Mouse (Mus musculus) lung, postnatal 0 days (tissue): ENCODE measurements around the gene Trank1. TPM values are rescaled to one million over a fixed set of nuclear protein-coding genes. Genes with fewer than 3 reads are reported as not detected.
A peak's percentile ranks its signal among the peaks of the same experiment; 100 is the strongest.

Experiments used
- ATAC-seq: fragments of 200-750 bp; cut with Nextera tagmentation; 2 replicates; pipeline ENCODE4 v1.8.0; 2017; ENCODE audit warnings: moderate library complexity
- DNase-seq: peaks from one replicate; pipeline ENCODE4 v3.0.0-alpha.2; 2016; ENCODE audit warnings: low spot score
- H3K27ac ChIP-seq: fragments of 300-500 bp; sonication (generic); 2 replicates; pipeline ENCODE4 v1.5.1; 2014; ENCODE audit warnings: antibody characterized with exemption, mild to moderate bottlenecking, low read length, mixed read lengths
- H3K27me3 ChIP-seq: fragments of 300-500 bp; sonication (generic); replicated peaks from 2 replicates; pipeline ENCODE4 v1.6.1; 2014; ENCODE audit warnings: low read length, mixed read lengths; ENCODE audit not compliant: insufficient read depth
- H3K36me3 ChIP-seq: fragments of 300-500 bp; sonication (generic); 2 replicates; pipeline ENCODE4 v1.6.1; 2014; ENCODE audit warnings: low read length, mixed read lengths; ENCODE audit not compliant: insufficient read depth
- H3K4me1 ChIP-seq: fragments of 300-500 bp; sonication (generic); 2 replicates; pipeline ENCODE4 v1.6.1; 2014; ENCODE audit warnings: antibody characterized with exemption, low read depth, low read length, mixed read lengths; ENCODE audit not compliant: insufficient read depth
- H3K4me2 ChIP-seq: fragments of 300-500 bp; sonication (generic); replicated peaks from 2 replicates; pipeline ENCODE4 v1.6.1; 2014; ENCODE audit warnings: low read depth, mild to moderate bottlenecking, low read length, moderate library complexity, mixed read lengths
- H3K4me3 ChIP-seq: fragments of 300-500 bp; sonication (generic); 2 replicates; pipeline ENCODE4 v1.5.1; 2014; ENCODE audit warnings: low read depth, low read length
- H3K9ac ChIP-seq: fragments of 300-500 bp; sonication (generic); replicated peaks from 2 replicates; pipeline ENCODE4 v1.6.1; 2014; ENCODE audit warnings: low read depth, mild to moderate bottlenecking
- H3K9me3 ChIP-seq: fragments of 300-500 bp; sonication (generic); 2 replicates; pipeline ENCODE4 v1.6.1; 2016; ENCODE audit warnings: low read length, mixed read lengths
- CTCF ChIP-seq: IDR thresholded peaks from 2 replicates; pipeline ENCODE4 v1.5.1; 2016; ENCODE audit warnings: antibody characterized with exemption, mild to moderate bottlenecking
- EP300 ChIP-seq: IDR thresholded peaks from 2 replicates; pipeline ENCODE4 v1.6.1; 2016; ENCODE audit warnings: antibody characterized with exemption, mild to moderate bottlenecking, control low read depth
- WGBS: fragments of 180-500 bp; shearing (Covaris S2); extraction: QIAGEN DNeasy Blood & Tissue Kit; methylation state at CpG from one replicate; pipeline ENCODE4 v1.1.7; 2014; 5-methylcytosine and 5-hydroxymethylcytosine counted together
- polyA plus RNA-seq: library from polyadenylated mRNA; unstranded; fragments of >200 nt; fragmentation: Nextera tagmentation; extraction: Ambion mirVana; gene quantifications from 2 replicates; pipeline ENCODE4 v1.2.1, GENCODE M21; 2015

Trank1 gene
- polyA plus RNA-seq, 1 experiment from 2014 or later, result 0.08 TPM

DNA sequence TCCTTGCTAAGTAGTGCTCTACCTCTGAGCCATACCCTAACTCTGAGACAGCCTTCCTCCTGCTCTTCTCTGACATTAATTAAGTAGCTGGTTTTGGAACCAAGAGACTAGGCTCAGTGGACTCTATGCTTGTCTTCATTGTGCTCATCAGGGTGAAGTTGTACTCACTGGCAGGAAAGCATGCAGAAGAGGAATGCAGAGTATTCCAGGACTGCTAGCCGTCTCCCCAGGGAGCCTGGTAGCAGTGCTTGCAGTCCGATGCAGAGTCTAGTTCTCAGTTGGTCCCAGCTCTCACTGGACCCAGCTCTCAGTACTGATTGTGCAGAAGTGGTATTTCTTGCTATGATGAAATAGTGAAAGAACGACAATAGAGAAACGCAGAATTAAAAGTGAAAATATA, 43.5 kb downstream of the Trank1 start:
- TF ChIP-seq EP300 (no peak), CTCF (no peak)
- no peak for DNase-seq
- 49% methylated on average over 4 of the region's 4 CpGs for WGBS
- no peak overlapping the region for H3K27ac ChIP-seq
- H3K27me3 ChIP-seq, result no peaks in the 10 kb centered on the region
- no peak overlapping the region for H3K4me2 ChIP-seq
- H3K9me3 ChIP-seq, result no peaks in the 10 kb centered on the region
- no peaks in the 10 kb centered on the region for H3K4me1 ChIP-seq
- no peak overlapping the region for H3K9ac ChIP-seq
- H3K36me3 ChIP-seq, result no peaks in the 10 kb centered on the region
- ATAC-seq, result no peak
- no peak overlapping the region for H3K4me3 ChIP-seq

DNA sequence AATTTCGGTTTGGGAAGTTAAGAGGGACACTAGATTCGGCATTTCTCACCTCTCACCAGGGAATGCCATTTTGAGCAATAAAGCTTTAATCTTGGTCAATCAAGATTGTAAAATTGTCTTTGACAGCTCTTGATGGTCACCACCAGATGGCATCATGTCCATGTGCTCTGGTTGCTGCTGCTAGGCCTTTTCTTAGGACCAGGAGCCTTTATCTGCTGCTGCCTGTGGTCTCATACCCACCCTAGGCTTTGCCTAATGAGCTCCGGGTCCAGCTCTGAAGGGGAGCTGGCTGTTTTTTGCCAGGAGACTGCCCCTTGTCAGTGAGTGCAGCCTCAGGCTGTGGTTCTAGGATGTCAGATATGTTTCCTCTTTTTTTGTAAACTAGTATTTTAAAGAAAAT, 44.8 kb downstream of the Trank1 start:
- DNase-seq, result peak; percentile 75
- no peak overlapping the region for H3K27ac ChIP-seq
- no peak overlapping the region for H3K4me3 ChIP-seq
- WGBS, result 30% methylated on average over 3 of the region's 3 CpGs
- no peaks in the 10 kb centered on the region for H3K4me1 ChIP-seq
- ATAC-seq, result no peak
- H3K4me2 ChIP-seq, result no peak overlapping the region
- H3K9ac ChIP-seq, result no peak overlapping the region
- no peaks in the 10 kb centered on the region for H3K9me3 ChIP-seq
- TF ChIP-seq CTCF, result peak; percentile 81
- TF ChIP-seq EP300, result no peak
- H3K36me3 ChIP-seq, result no peaks in the 10 kb centered on the region
- no peaks in the 10 kb centered on the region for H3K27me3 ChIP-seq

DNA sequence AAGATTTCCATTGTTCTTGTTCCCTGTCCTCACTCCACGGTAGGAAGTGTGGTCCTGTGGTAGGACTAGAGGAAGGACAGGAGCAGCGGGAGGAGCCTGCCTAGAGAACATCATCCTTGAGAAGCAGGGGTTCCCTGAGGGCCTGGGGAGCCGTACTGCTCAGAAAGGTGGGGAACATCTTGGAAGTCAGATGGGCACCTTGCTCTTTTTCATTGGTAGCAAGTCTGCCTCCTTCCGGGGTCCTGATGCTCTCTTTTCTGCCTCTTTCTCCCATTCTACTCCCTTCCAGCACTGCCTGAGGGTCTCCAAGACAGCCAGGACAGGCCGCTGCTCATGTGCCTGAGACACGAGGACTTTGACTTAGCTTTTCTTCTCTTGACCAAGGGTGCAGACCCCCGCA, 52.1 kb downstream of the Trank1 start:
- Histone ChIP-seq H3K36me3 (no peaks in the 10 kb centered on the region), H3K4me3 (no peak overlapping the region), H3K27me3 (no peaks in the 10 kb centered on the region), H3K27ac (no peak overlapping the region), H3K4me2 (no peak overlapping the region), H3K9me3 (no peaks in the 10 kb centered on the region), H3K9ac (no peak overlapping the region), H3K4me1 (no peaks in the 10 kb centered on the region)
- DNase-seq (no peak), ATAC-seq (no peak)
- 60% methylated on average over 7 of the region's 7 CpGs for WGBS
- TF ChIP-seq EP300 (no peak), CTCF (no peak)

DNA sequence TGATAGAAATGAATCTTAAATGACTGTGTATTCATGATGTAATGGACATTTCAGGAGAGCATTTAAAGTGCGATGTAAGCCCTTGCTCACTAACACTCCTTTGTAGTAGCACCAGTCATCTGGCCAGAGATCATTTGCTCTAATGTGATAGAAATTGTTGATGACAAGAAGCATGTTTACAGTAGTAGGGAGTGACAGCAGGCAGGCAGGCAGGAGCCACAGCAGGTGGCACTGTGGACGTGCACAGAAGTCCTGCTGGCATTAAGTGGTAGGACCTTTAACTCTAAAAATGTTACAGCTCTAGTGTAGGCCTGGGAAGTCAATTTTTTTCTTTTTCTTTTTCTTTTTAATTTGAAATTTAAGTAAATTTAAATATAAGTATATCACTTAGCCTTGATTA, 56.2 kb downstream of the Trank1 start:
- no peaks in the 10 kb centered on the region for H3K4me1 ChIP-seq
- H3K4me2 ChIP-seq, result no peak overlapping the region
- no peak overlapping the region for H3K9ac ChIP-seq
- no peaks in the 10 kb centered on the region for H3K36me3 ChIP-seq
- H3K27me3 ChIP-seq, result no peaks in the 10 kb centered on the region
- TF ChIP-seq CTCF (peak; percentile 32), EP300 (no peak)
- no peak overlapping the region for H3K27ac ChIP-seq
- no peak overlapping the region for H3K4me3 ChIP-seq
- 57% methylated on average over 2 of the region's 2 CpGs for WGBS
- no peaks in the 10 kb centered on the region for H3K9me3 ChIP-seq
- ATAC-seq, result no peak
- DNase-seq, result no peak

DNA sequence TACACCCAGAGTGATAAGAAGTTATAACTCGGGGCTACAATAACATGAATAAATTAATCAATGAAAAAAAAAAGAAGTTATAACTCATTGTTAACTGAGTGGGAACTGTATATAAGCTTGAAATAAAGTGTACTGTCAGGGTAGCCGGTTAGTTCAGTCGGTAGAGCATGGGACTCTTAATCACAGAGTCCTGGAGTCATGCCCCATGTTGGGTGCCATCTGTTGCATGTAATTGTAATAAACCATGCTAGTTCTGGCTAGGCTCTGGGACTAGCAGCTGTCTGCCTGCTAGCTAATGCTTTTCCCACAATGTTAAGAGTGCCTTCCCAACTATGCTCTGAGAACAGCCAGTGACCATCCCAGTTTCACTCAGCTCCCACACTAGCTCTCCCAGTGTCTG, 60.5 kb downstream of the Trank1 start:
- Histone ChIP-seq H3K9ac (no peak overlapping the region), H3K4me1 (no peaks in the 10 kb centered on the region), H3K9me3 (no peaks in the 10 kb centered on the region), H3K4me3 (no peak overlapping the region), H3K27ac (no peak overlapping the region), H3K36me3 (no peaks in the 10 kb centered on the region), H3K27me3 (no peaks in the 10 kb centered on the region), H3K4me2 (no peak overlapping the region)
- 92% methylated on average over 3 of the region's 3 CpGs for WGBS
- ATAC-seq, result no peak
- no peak for DNase-seq
- TF ChIP-seq EP300 (no peak), CTCF (no peak)

DNA sequence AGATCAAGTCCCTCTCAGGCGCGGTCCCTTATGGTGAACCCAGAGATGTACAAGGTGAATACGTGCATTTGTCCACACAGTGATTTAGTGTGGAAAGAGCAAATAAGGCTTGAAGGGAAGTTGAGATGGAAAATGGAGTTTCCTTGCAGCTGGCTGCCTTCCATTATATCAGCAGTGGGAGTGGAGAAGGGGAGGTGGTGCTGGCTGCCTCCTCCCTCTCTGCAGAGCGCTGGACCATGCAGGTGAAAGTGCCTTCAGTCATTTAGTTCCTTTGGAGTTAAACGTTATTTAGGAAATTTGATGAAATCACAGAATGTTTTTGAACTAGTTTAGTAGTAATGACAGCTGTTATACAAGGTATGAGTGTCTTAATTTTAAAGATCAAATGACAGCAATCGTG, 66.3 kb downstream of the Trank1 start:
- H3K4me1 ChIP-seq, result no peaks in the 10 kb centered on the region
- WGBS, result 77% methylated on average over 6 of the region's 6 CpGs

More for the DNA sequence above, 66.3 kb downstream of the Trank1 start:
- H3K4me2 ChIP-seq, result no peak overlapping the region
- H3K27me3 ChIP-seq, result no peaks in the 10 kb centered on the region
- no peak for ATAC-seq
- H3K9ac ChIP-seq, result no peak overlapping the region
- no peak for TF ChIP-seq CTCF
- no peak for TF ChIP-seq EP300
- DNase-seq, result no peak
- H3K9me3 ChIP-seq, result no peaks in the 10 kb centered on the region
- no peak overlapping the region for H3K4me3 ChIP-seq
- H3K27ac ChIP-seq, result no peak overlapping the region
- no peaks in the 10 kb centered on the region for H3K36me3 ChIP-seq
